Mouse (Mus musculus) thymus, adult 2 months (tissue): Measurements from ENCODE around the gene Rab7.

Experiments used
- CTCF ChIP-seq: fragments of 200-500 bp; IDR thresholded peaks from 2 replicates; pipeline ENCODE4 v1.5.1; 2012; ENCODE audit warnings: mild to moderate bottlenecking, control low read depth, low read length, moderate library complexity, borderline replicate concordance; ENCODE audit not compliant: control insufficient read depth, poor library complexity, insufficient read depth; ENCODE audit errors: extremely low read depth
- POLR2A ChIP-seq: fragments of 200-500 bp; IDR thresholded peaks from 2 replicates; pipeline ENCODE4 v1.6.1; 2012; ENCODE audit warnings: mild to moderate bottlenecking, low read length, control low read depth, moderate library complexity; ENCODE audit not compliant: control insufficient read depth, poor library complexity, insufficient read depth; ENCODE audit errors: extremely low read depth

DNA sequence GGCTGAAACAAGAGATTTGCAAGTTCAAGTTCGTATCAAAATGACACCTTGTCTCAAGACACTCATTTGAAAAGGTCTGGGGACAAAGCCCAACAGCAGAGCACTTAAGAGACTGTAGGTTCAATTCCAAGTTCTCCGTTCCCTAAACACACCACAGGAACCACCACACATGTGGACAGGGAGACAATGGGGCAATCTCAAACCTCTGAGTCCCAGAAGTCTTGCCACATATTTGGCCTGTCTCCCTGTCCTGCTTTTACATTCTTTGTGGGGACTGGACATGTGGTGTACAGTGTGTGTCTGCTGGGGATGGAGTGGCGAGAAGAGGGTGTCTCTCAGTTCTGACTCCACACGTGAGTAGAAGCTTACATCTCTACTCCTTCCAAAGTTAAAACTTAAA, 35.9 kb downstream of the Rab7 start:
- TF ChIP-seq CTCF = no peak
- no peak for TF ChIP-seq POLR2A
